Comparison of ENCODE assay signal across 1 mouse cellular context in genomic region chr1:58710711-58711364, GRCm38 (mm10).
TF ChIP-seq lines count a peak whose summit lies in the region.

No protein-coding gene starts in this region.

TF ChIP-seq in CH12.LX, 34 proteins besides CTCF, POLR2A, EP300 and RAD21 (continued from another document):
- no peak for TF ChIP-seq BHLHE40 (IDR thresholded peaks at IDR 0.05; ENCODE audit: low read depth, low read length)
- TF ChIP-seq ETS1 (conservative IDR thresholded peaks at IDR 0.05; ENCODE audit: low read depth, low read length) = no peak
- 0 out of 2 replicates have a peak, but pooled peaks have one; percentile 21 for TF ChIP-seq MYC (IDR thresholded peaks at IDR 0.05; ENCODE audit: low read depth, low read length)
- TF ChIP-seq ZMIZ1 (IDR thresholded peaks at IDR 0.05; ENCODE audit: low read depth, low read length) = no peak
- no peak for TF ChIP-seq PAX5 (IDR thresholded peaks at IDR 0.05; ENCODE audit: low read length)
- TF ChIP-seq JUND (conservative IDR thresholded peaks at IDR 0.05; ENCODE audit: low read depth, low read length) = no peak
- peak; percentile 86 for TF ChIP-seq ZNF384 (IDR thresholded peaks at IDR 0.05; ENCODE audit: low read depth, low read length)
- TF ChIP-seq E2F4 (IDR thresholded peaks at IDR 0.05; ENCODE audit: insufficient replicate concordance, low read depth, low read length) = no peak
- TF ChIP-seq NRF1 (IDR thresholded peaks at IDR 0.05; ENCODE audit: low read depth, low read length) = 0 out of 2 replicates have a peak, but pooled peaks have one; percentile 35
- TF ChIP-seq HCFC1 (IDR thresholded peaks at IDR 0.05; ENCODE audit: low read depth, low read length) = no peak
- no peak for TF ChIP-seq SMC3 (IDR thresholded peaks at IDR 0.05; ENCODE audit: low read depth, low read length)
- TF ChIP-seq RCOR1 (conservative IDR thresholded peaks at IDR 0.05; ENCODE audit: low read depth, low read length) = no peak
- no peak for TF ChIP-seq NELFE (IDR thresholded peaks at IDR 0.05; ENCODE audit: low read depth, low read length)
